Mouse (Mus musculus): ENCODE measurements around the gene Tmc1. TPM values are rescaled to one million over a fixed set of nuclear protein-coding genes. Genes with fewer than 3 reads are reported as not detected.
A peak's percentile ranks its signal among the peaks of the same experiment; 100 is the strongest.

Gene Tmc1
- polyA plus RNA-seq (2015; fragmentation: Nextera tagmentation; extraction: Ambion mirVana): 0.05 and 0.25 TPM in 2 replicates

DNA sequence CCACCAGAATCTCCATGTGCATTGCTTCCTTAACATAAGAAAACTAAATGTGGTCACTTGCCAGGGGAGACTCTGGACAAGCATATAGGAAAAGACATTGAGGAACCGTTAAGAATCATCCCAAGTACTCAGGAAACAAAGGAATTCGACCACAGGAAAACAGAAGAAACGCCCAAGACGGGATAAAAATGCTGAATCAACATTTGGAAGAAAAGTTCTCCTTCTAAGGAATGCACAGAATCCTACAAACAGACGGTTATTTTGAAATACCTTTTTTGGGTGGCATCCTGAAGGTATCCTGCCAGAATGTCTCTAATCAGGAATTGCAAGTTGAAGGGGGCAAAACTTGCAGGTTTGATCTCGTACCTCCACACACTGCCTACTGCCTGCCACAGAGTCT lies at the start of gene Tmc1:
Tmc1 (minus strand) TSS at position 329 of the 400 bp plus-strand sequence.
- Histone ChIP-seq H3K27ac (replicated peaks) (no peak within 1 kb of the TSS), H3K9me3 (peaks cover 12% of the 10 kb centered on the region; the same call in 1 of the 2 replicates), H3K4me1 (no peaks in the 10 kb centered on the region), H3K9ac (replicated peaks) (no peak within 1 kb of the TSS), H3K4me3 (no peak within 1 kb of the TSS), H3K4me2 (replicated peaks) (no peak within 1 kb of the TSS), H3K36me3 (no peaks in the 10 kb centered on the region), H3K27me3 (no peaks in the 10 kb centered on the region)
- WGBS: 92% methylated on average over 6 of the region's 6 CpGs
- no peak for ATAC-seq (replicated peaks)

DNA sequence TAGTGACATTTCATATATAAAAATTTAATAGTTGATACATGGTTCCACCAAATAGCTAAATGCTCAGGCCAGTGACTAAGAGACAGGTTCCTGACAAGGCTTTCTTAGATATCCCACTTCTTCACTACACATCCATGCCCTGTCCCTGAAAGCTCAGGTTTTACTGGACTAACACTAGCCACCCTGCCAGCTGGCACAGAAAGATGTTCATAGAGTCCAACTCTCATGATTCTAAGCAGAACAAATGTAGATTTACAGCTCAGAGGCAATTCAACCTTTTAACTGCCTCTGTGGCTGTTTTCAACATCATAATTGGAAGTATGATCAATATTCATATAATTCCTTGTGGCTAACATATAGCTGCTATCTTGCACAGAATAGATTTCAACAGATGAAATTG lies 47.5 kb upstream of the Tmc1 start:
- Histone ChIP-seq H3K4me1 (peaks cover 8% of the 10 kb centered on the region; the same call in 1 of the 2 replicates), H3K9me3 (no peaks in the 10 kb centered on the region), H3K4me2 (replicated peaks) (no peak overlapping the region), H3K36me3 (no peaks in the 10 kb centered on the region), H3K9ac (replicated peaks) (no peak overlapping the region), H3K27me3 (no peaks in the 10 kb centered on the region), H3K27ac (replicated peaks) (no peak overlapping the region), H3K4me3 (no peak overlapping the region)
- ATAC-seq (replicated peaks): no peak

DNA sequence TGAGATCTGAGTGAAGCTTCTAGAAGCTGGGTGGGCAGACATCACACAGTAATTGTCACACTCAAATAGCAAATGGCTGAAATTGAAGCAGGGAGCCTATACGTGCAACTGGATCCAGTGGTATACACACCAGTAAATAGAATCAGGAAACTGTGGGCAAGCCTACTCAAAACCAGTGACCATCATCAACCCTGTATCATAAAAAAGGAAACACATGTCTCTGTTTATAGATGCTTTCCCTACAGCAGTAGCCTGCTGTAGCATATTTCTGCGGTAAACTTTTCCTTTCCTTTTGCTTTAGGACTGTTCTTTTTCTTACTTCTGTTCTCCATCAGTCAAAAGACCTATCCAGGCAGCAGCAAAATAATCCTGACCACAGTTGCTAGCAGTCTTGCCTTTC lies 25.2 kb upstream of the Tmc1 start:
- Histone ChIP-seq H3K4me1 (peaks cover 4% of the 10 kb centered on the region; the same call in 1 of the 2 replicates), H3K27me3 (no peaks in the 10 kb centered on the region), H3K9ac (replicated peaks) (no peak overlapping the region), H3K4me2 (replicated peaks) (no peak overlapping the region), H3K4me3 (no peak overlapping the region), H3K9me3 (no peaks in the 10 kb centered on the region), H3K27ac (replicated peaks) (no peak overlapping the region), H3K36me3 (no peaks in the 10 kb centered on the region)
- WGBS: 96% methylated on average over 2 of the region's 2 CpGs
- no peak for ATAC-seq (replicated peaks)

- 3% methylated on average over 1 of the region's 1 CpGs for WGBS
- Histone ChIP-seq H3K27me3 (no peaks in the 10 kb centered on the region), H3K4me1 (peaks cover 4% of the 10 kb centered on the region; the same call in 1 of the 2 replicates), H3K36me3 (no peaks in the 10 kb centered on the region), H3K4me3 (no peak overlapping the region), H3K4me2 (replicated peaks) (no peak overlapping the region), H3K9me3 (no peaks in the 10 kb centered on the region), H3K9ac (replicated peaks) (no peak overlapping the region), H3K27ac (replicated peaks) (no peak overlapping the region)
- ATAC-seq (replicated peaks): peak; percentile 66; the same call in 1 of the 2 replicates
Measured at GRCm38 (mm10) chr19:20978148-20978547, 24.1 kb upstream of the Tmc1 start.

DNA sequence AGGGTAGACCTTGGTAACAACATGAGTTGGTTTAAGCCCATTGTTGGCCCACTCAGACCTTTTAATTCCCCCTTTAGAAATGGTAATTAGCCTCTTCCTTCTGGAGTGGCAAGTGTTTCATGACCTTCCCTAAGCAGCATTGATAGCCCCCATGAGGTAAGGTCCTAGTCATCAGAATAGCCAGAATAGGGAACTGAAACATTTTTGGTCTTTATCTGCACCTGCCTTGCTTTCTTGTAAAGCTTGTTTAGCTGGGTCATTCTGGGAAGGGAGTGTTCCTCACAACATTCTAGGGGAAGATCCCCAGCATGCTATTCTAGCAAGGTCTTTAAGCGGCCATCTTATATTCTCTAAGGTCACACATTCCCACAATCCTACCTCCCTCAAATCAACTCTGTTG lies 17.9 kb upstream of the Tmc1 start:
- Histone ChIP-seq H3K27ac (replicated peaks) (no peak overlapping the region), H3K36me3 (no peaks in the 10 kb centered on the region), H3K4me3 (no peak overlapping the region), H3K9ac (replicated peaks) (no peak overlapping the region), H3K27me3 (no peaks in the 10 kb centered on the region), H3K4me2 (replicated peaks) (no peak overlapping the region), H3K4me1 (no peaks in the 10 kb centered on the region), H3K9me3 (no peaks in the 10 kb centered on the region)
- no peak for ATAC-seq (replicated peaks)
- 94% methylated on average over 1 of the region's 1 CpGs for WGBS

DNA sequence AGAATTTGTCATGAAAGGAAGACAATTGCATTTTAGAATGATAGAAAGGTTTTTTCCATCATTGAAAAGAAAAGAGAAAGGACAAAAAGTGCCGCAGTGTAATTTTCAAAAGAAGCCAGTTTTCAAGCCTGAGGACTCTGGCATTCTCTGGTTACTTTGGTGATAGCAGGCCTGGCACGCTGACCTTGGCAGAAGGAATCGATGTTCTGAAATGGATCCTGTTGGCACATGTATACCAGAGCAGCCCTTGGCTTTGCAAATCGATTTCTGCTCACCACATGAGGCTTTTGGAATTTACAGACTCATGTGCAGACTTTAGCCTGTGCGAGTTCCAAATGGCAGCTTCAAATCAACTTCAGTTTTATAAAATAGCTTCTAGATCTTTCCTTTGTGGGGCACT lies 813 bp upstream of the Tmc1 start:
- Histone ChIP-seq H3K9me3 (peaks cover 12% of the 10 kb centered on the region; the same call in 1 of the 2 replicates), H3K4me2 (replicated peaks) (no peak overlapping the region), H3K36me3 (no peaks in the 10 kb centered on the region), H3K27ac (replicated peaks) (no peak overlapping the region), H3K4me3 (no peak overlapping the region), H3K27me3 (no peaks in the 10 kb centered on the region), H3K4me1 (no peaks in the 10 kb centered on the region), H3K9ac (replicated peaks) (no peak overlapping the region)
- ATAC-seq (replicated peaks): no peak
- 83% methylated on average over 5 of the region's 5 CpGs for WGBS

DNA sequence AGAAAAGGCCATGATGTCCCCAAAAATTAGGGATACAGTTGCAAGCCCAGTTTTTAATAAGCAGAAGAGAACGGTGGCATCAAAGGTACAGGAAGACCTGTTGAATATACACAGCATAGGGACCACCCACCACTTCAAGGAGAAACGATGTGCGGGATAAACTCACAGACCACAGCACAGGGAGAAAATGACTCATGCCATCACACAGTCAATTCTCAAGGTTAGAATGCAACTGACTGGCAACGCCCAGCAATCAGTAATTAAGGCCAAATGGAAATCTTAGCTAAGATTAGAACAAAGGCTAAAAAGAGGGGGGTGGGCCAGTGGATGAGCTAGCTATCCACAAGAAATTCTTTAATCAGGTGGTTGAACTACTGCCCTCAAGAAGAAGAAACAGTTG lies 9.6 kb downstream of the Tmc1 start:
- 59% methylated on average over 4 of the region's 4 CpGs for WGBS
- H3K9ac ChIP-seq (replicated peaks): no peak overlapping the region

GRCm38 (mm10) chr19:20924282-20924681 lies 29.7 kb downstream of the Tmc1 start:
- H3K4me2 ChIP-seq (replicated peaks): peak overlapping the region; percentile 36
- H3K27ac ChIP-seq (replicated peaks): peak overlapping the region; percentile 85
- H3K36me3 ChIP-seq: no peaks in the 10 kb centered on the region
- ATAC-seq (replicated peaks): peak; percentile 36
- H3K4me3 ChIP-seq: no peak overlapping the region
- 33% methylated on average over 7 of the region's 7 CpGs for WGBS
- no peaks in the 10 kb centered on the region for H3K27me3 ChIP-seq
- H3K9ac ChIP-seq (replicated peaks): no peak overlapping the region
- H3K9me3 ChIP-seq: no peaks in the 10 kb centered on the region
- peaks cover 16% of the 10 kb centered on the region for H3K4me1 ChIP-seq

More for the DNA sequence above, 9.6 kb downstream of the Tmc1 start:
- H3K4me3 ChIP-seq: no peak overlapping the region
- no peak overlapping the region for H3K4me2 ChIP-seq (replicated peaks)
- H3K27ac ChIP-seq (replicated peaks): no peak overlapping the region
- H3K27me3 ChIP-seq: no peaks in the 10 kb centered on the region
- H3K36me3 ChIP-seq: no peaks in the 10 kb centered on the region
- no peaks in the 10 kb centered on the region for H3K4me1 ChIP-seq
- no peak for ATAC-seq (replicated peaks)
- no peaks in the 10 kb centered on the region for H3K9me3 ChIP-seq

GRCm38 (mm10) chr19:20923336-20924211 lies 30.4 kb downstream of the Tmc1 start:
- 2% methylated on average over 10 of the region's 10 CpGs for WGBS
- Histone ChIP-seq H3K9ac (replicated peaks) (0 out of 2 replicates have a peak overlapping the region, but pooled peaks have one; percentile 6), H3K4me3 (peak overlapping the region; percentile 21), H3K9me3 (no peaks in the 10 kb centered on the region), H3K4me1 (peaks cover 16% of the 10 kb centered on the region), H3K27me3 (no peaks in the 10 kb centered on the region), H3K36me3 (no peaks in the 10 kb centered on the region), H3K4me2 (replicated peaks) (peak overlapping the region; percentile 36), H3K27ac (replicated peaks) (peak overlapping the region; percentile 85)
- ATAC-seq (replicated peaks): peak; percentile 95

- Histone ChIP-seq H3K36me3 (no peaks in the 10 kb centered on the region), H3K9me3 (no peaks in the 10 kb centered on the region), H3K4me1 (peaks cover under 1% of the 10 kb centered on the region), H3K4me3 (no peak overlapping the region), H3K27ac (replicated peaks) (no peak overlapping the region), H3K27me3 (no peaks in the 10 kb centered on the region), H3K9ac (replicated peaks) (no peak overlapping the region), H3K4me2 (replicated peaks) (no peak overlapping the region)
- 0 out of 2 replicates have a peak, but pooled peaks have one; percentile 58 for ATAC-seq (replicated peaks)
- WGBS: 83% methylated on average over 4 of the region's 4 CpGs
Measured at GRCm38 (mm10) chr19:20918241-20918640, 35.8 kb downstream of the Tmc1 start.

DNA sequence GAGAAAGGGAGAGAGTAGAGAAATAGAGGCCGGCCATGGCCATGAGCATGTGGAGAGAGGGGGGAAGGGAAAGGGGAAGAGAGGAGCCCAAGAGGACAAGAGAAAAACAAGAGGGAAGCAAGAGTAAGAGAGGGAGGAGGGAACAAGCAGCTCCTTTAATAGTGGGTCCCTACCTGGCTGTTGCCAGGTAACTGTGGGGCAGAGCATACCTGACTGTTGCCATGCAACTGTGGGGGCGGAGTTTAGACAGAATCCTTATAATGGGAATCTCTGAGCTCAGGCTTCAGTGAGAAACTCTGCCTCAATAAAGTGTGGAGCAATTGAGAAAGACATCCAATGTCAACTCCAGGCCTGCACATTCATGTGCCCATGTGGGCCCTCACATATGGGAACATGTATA lies 38.9 kb downstream of the Tmc1 start:
- H3K4me1 ChIP-seq: no peaks in the 10 kb centered on the region
- no peak overlapping the region for H3K4me3 ChIP-seq
- no peaks in the 10 kb centered on the region for H3K36me3 ChIP-seq
- H3K9ac ChIP-seq (replicated peaks): no peak overlapping the region
- ATAC-seq (replicated peaks): no peak
- no peak overlapping the region for H3K27ac ChIP-seq (replicated peaks)
- no peaks in the 10 kb centered on the region for H3K9me3 ChIP-seq
- WGBS: 84% methylated on average over 2 of the region's 2 CpGs
- no peak overlapping the region for H3K4me2 ChIP-seq (replicated peaks)
- no peaks in the 10 kb centered on the region for H3K27me3 ChIP-seq

- Histone ChIP-seq H3K4me1 (no peaks in the 10 kb centered on the region), H3K9me3 (no peaks in the 10 kb centered on the region), H3K36me3 (no peaks in the 10 kb centered on the region), H3K27me3 (no peaks in the 10 kb centered on the region), H3K9ac (replicated peaks) (no peak overlapping the region), H3K27ac (replicated peaks) (no peak overlapping the region), H3K4me3 (no peak overlapping the region), H3K4me2 (replicated peaks) (no peak overlapping the region)
- ATAC-seq (replicated peaks): no peak
- 84% methylated on average over 5 of the region's 5 CpGs for WGBS
Measured at GRCm38 (mm10) chr19:20910356-20910755, 43.6 kb downstream of the Tmc1 start.
